Mouse (Mus musculus) lung, adult 2 months (tissue): ENCODE data around the gene Ap5b1. TPM values are rescaled to one million over a fixed set of nuclear protein-coding genes. Genes with fewer than 3 reads are reported as not detected.

Experiments
- DNase-seq: peaks from one replicate; pipeline ENCODE4 v3.0.0; 2022
- H3K4me1 ChIP-seq: fragments of 200-500 bp; 2 replicates; pipeline ENCODE4 v1.6.1; 2011; ENCODE audit warnings: low read length; ENCODE audit not compliant: control insufficient read depth, insufficient read depth
- H3K4me3 ChIP-seq: fragments of 200-500 bp; replicated peaks from 2 replicates; pipeline ENCODE3; 2011; ENCODE audit warnings: low read depth, mild to moderate bottlenecking, control low read depth, low read length; ENCODE audit errors: extremely low read depth
- CTCF ChIP-seq: fragments of 200-500 bp; IDR thresholded peaks from 2 replicates; pipeline ENCODE4 v1.5.1; 2011; ENCODE audit warnings: mild to moderate bottlenecking, low read length, control low read depth; ENCODE audit not compliant: insufficient read depth
- POLR2A ChIP-seq: fragments of 200-500 bp; IDR thresholded peaks from 2 replicates; pipeline ENCODE4 v1.6.1; 2011; ENCODE audit warnings: low read depth, mild to moderate bottlenecking, control low read depth, low read length, borderline replicate concordance; ENCODE audit errors: extremely low read depth
- WGBS: fragments of 180-500 bp; shearing (Covaris S2); methylation state at CpG from one replicate; pipeline ENCODE4 v1.1.7; 2018; 5-methylcytosine and 5-hydroxymethylcytosine counted together
- polyA plus RNA-seq: library from polyadenylated mRNA; depleted of rRNA; stranded (reverse); fragments of >200 nt; gene quantifications from 2 replicates; pipeline ENCODE4 v1.2.3, GENCODE M21; 2012; rRNA removed

Ap5b1 gene
- polyA plus RNA-seq, result 14.5 and 15.3 TPM in 2 replicates

- peaks cover 9% of the 10 kb centered on the region for H3K4me1 ChIP-seq
- DNase-seq, result peak; percentile 92
- peak; percentile 59 for TF ChIP-seq POLR2A
- TF ChIP-seq CTCF, result peak; percentile 68
- under 1% methylated on average over 101 of the region's 102 CpGs for WGBS
- peak within 1 kb of the TSS; percentile 92 for H3K4me3 ChIP-seq
Measured at GRCm38 (mm10) chr19:5567534-5568469, at the start of gene Ap5b1. Gene Ap5b1, plus strand, starts transcription at chr19:5568025.

GRCm38 (mm10) chr19:5518721-5519120 is 49.1 kb upstream of the Ap5b1 start:
- TF ChIP-seq CTCF (no peak), POLR2A (no peak)
- DNase-seq, result no peak
- H3K4me1 ChIP-seq, result no peaks in the 10 kb centered on the region
- 92% methylated on average over 3 of the region's 3 CpGs for WGBS
- no peak overlapping the region for H3K4me3 ChIP-seq

DNA sequence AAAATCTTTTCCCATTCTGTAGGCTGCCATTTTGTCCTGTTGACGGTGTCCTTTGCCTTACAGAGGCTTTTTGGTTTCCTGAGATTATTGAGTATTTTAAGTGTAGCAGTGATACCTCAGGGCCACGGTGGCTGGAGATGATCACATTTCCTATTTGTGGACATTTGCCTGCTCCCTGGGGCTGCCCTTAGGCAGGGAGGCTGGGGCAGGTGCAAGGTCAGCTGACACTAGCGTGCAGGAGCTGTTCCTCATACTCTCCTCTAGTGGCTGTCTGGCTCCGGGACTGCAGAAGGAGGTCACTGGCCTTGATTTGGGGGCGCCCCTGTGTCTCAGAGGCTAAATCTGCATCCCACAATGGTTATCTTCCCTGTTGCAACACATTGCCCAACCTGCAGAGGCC is 42.6 kb upstream of the Ap5b1 start:
- Histone ChIP-seq H3K4me3 (no peak overlapping the region), H3K4me1 (no peaks in the 10 kb centered on the region)
- no peak for DNase-seq
- TF ChIP-seq POLR2A, result no peak
- no peak for TF ChIP-seq CTCF
- 82% methylated on average over 5 of the region's 5 CpGs for WGBS

GRCm38 (mm10) chr19:5529325-5530137 is 38.3 kb upstream of the Ap5b1 start:
- peak; percentile 98 for DNase-seq
- WGBS, result 8% methylated on average over 20 of the region's 20 CpGs
- H3K4me3 ChIP-seq, result peak overlapping the region; percentile 58
- TF ChIP-seq CTCF, result peak; percentile 94
- TF ChIP-seq POLR2A, result no peak
- no peaks in the 10 kb centered on the region for H3K4me1 ChIP-seq

DNA sequence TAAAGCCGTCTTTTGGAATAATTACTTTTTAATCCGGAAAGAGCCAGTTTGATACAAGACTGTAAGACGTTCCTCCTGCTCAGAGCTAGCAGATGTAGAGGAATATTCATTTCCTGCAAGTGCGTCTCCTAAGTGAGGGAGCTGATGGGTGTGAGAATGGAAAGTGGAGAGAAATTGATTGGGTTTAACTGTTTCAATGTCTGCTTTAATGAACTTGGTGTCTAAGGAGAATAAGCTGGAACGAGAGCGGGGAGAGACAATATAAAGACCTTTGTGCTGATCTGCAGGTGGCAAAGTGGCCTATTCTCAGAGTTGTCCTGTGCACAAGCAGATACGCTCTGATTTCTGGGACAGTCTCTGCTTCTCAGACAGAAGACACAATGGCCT is 37.7 kb upstream of the Ap5b1 start:
- Histone ChIP-seq H3K4me1 (no peaks in the 10 kb centered on the region), H3K4me3 (no peak overlapping the region)
- DNase-seq, result no peak
- 55% methylated on average over 7 of the region's 7 CpGs for WGBS
- TF ChIP-seq POLR2A (no peak), CTCF (no peak)

DNA sequence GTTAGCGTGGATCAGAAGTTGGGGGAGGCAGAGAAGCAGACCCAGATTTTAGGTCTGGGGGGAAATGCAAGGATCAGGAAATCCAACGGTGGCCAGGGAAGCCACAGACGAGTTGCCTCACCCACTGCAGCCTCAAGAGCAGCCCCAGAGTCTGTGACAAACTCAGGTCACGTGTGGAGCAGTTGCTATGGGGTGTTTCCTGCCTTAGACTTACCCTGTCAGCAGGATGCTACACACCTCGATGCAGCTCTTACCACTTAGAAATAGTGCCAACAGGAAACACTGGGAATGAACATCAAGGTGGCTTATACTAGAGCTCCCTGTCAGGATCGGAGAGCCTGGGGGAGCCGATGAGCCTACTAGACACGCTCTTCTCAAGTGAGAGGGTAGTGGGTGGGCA is 35.3 kb upstream of the Ap5b1 start:
- no peak for DNase-seq
- WGBS, result 54% methylated on average over 8 of the region's 8 CpGs
- Histone ChIP-seq H3K4me3 (no peak overlapping the region), H3K4me1 (no peaks in the 10 kb centered on the region)
- TF ChIP-seq POLR2A (no peak), CTCF (no peak)

DNA sequence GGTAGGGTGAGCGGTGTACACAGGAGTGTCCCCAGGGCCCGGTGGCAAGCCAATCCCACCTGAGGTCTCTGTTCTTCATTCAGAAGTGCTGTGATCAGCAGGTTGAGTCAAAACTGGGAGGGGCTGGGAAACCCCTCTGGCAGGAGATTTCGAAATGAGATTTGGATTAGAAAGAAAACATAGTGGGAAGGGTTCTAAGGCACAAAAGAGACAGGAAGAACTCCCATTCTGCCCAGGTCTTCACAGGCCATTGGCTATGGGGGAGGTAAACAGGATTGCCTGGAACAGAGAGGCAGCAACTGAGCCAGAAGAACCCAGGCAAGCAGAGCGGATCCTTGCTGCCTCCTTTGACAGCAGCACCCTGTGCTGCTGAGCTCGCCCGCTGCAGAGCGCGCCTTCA is 29.0 kb upstream of the Ap5b1 start:
- Histone ChIP-seq H3K4me3 (no peak overlapping the region), H3K4me1 (no peaks in the 10 kb centered on the region)
- no peak for TF ChIP-seq POLR2A
- no peak for TF ChIP-seq CTCF
- DNase-seq, result no peak
- WGBS, result 86% methylated on average over 8 of the region's 8 CpGs

DNA sequence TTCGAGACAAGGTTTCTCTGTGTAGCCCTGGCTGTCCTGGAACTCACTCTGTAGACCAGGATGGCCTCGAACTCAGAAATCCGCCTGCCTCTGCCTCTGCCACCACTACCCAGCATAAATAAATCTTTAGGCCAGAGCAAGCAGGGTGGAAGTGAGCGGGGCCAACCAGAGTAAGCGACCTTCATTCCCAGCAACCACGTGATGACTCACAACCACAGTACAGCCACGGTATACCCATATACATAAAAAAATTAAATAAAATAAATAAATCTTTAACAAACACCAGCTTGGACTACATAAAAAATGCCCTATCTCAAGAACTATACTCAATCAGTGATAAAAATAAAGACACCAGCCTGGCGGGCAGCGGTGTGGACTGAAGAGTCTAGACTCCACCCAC is 24.5 kb upstream of the Ap5b1 start:
- WGBS, result 82% methylated on average over 9 of the region's 9 CpGs
- DNase-seq, result no peak
- Histone ChIP-seq H3K4me3 (no peak overlapping the region), H3K4me1 (no peaks in the 10 kb centered on the region)
- no peak for TF ChIP-seq CTCF
- TF ChIP-seq POLR2A, result no peak

- TF ChIP-seq POLR2A, result no peak
- TF ChIP-seq CTCF, result no peak
- DNase-seq, result no peak
- no peaks in the 10 kb centered on the region for H3K4me1 ChIP-seq
- no peak overlapping the region for H3K4me3 ChIP-seq
- 62% methylated on average over 11 of the region's 11 CpGs for WGBS
Measured at GRCm38 (mm10) chr19:5544031-5544430, 23.8 kb upstream of the Ap5b1 start.
